ENCODE assay signal across 25 mouse cellular contexts in genomic region chr12:103367171-103367570, GRCm38 (mm10). TPM values are rescaled to one million over a fixed set of nuclear protein-coding genes. Genes with fewer than 3 reads are reported as not detected.
DNase-seq lines count a peak whose midpoint lies in the region; ATAC-seq and TF ChIP-seq lines count a peak whose summit lies in the region.
"Had no signal": no experiment of that assay in that cellular context is flagged by ENCODE, and none has a peak within 500 bp of the region (broad histone marks: within the 10 kb centered on the region; RNA-seq: fewer than 3 reads in every experiment).

No protein-coding gene starts in this region.

- no peak overlapping the region for H3K4me2 ChIP-seq in heart, embryonic 11.5 days
- peak overlapping the region; percentile 33; the same call in 1 of the 2 replicates for H3K4me2 ChIP-seq in hindbrain, embryonic 14.5 days (replicated peaks)
- H3K4me2 ChIP-seq in hindbrain, postnatal 0 days (ENCODE audit: low read depth, low read length), result no peak overlapping the region
- H3K4me2 ChIP-seq: embryonic facial prominence, embryonic 12.5 days had no signal

- no peaks in the 10 kb centered on the region for H3K9me3 ChIP-seq in heart, embryonic 11.5 days (replicated peaks; ENCODE audit: control insufficient read depth, low read length)
- H3K9me3 ChIP-seq in hindbrain, embryonic 14.5 days (ENCODE audit: control insufficient read depth, low read length), result no peaks in the 10 kb centered on the region
- H3K9me3 ChIP-seq in hindbrain, postnatal 0 days (ENCODE audit: low read length), result no peaks in the 10 kb centered on the region
- H3K9me3 ChIP-seq: embryonic facial prominence, embryonic 12.5 days; embryonic facial prominence, embryonic 15.5 days; heart, embryonic 10.5 days; hindbrain, embryonic 15.5 days; intestine, embryonic 15.5 days had no signal

- H3K27me3 ChIP-seq in heart, embryonic 11.5 days (ENCODE audit: control insufficient read depth, insufficient read depth, low read length), result no peaks in the 10 kb centered on the region; the same call in 1 of the 2 replicates
- 0 out of 2 replicates have a peak, but pooled peaks cover 6% of the 10 kb centered on the region for H3K27me3 ChIP-seq in hindbrain, embryonic 14.5 days (ENCODE audit: control insufficient read depth, insufficient read depth, low read length)
- no peaks in the 10 kb centered on the region for H3K27me3 ChIP-seq in hindbrain, postnatal 0 days (ENCODE audit: insufficient read depth, low read length)
- no peaks in the 10 kb centered on the region for H3K27me3 ChIP-seq in testis, adult 2 months (ENCODE audit: control insufficient read depth, insufficient read depth, low read length)
- H3K27me3 ChIP-seq: embryonic facial prominence, embryonic 12.5 days; embryonic facial prominence, embryonic 15.5 days; hindbrain, embryonic 15.5 days; intestine, embryonic 15.5 days had no signal

- peaks cover 12% of the 10 kb centered on the region for H3K4me1 ChIP-seq in heart, embryonic 11.5 days (ENCODE audit: control insufficient read depth, insufficient read depth, low read length)
- H3K4me1 ChIP-seq in hindbrain, embryonic 14.5 days (replicated peaks; ENCODE audit: control insufficient read depth, insufficient read depth, low read length), result 0 out of 2 replicates have a peak, but pooled peaks cover 3% of the 10 kb centered on the region
- no peaks in the 10 kb centered on the region for H3K4me1 ChIP-seq in hindbrain, postnatal 0 days (ENCODE audit: insufficient read depth, low read length)
- peaks cover 18% of the 10 kb centered on the region for H3K4me1 ChIP-seq in testis, adult 2 months (ENCODE audit: control insufficient read depth, insufficient read depth, low read length)
- H3K4me1 ChIP-seq: embryonic facial prominence, embryonic 12.5 days; intestine, embryonic 15.5 days had no signal

- H3K9ac ChIP-seq in heart, embryonic 11.5 days (ENCODE audit: low read depth, low read length), result no peak overlapping the region
- H3K9ac ChIP-seq in hindbrain, embryonic 14.5 days, result no peak overlapping the region
- no peak overlapping the region for H3K9ac ChIP-seq in hindbrain, postnatal 0 days (replicated peaks; ENCODE audit: low read length)
- H3K9ac ChIP-seq: embryonic facial prominence, embryonic 12.5 days; embryonic facial prominence, embryonic 15.5 days; forebrain, postnatal 0 days; hindbrain, embryonic 15.5 days; intestine, embryonic 15.5 days had no signal

- no peak overlapping the region for H3K27ac ChIP-seq in heart, embryonic 11.5 days (ENCODE audit: low read depth, low read length)
- H3K27ac ChIP-seq in hindbrain, embryonic 14.5 days, result no peak overlapping the region
- H3K27ac ChIP-seq in hindbrain, postnatal 0 days, result no peak overlapping the region
- peak overlapping the region; percentile 64 for H3K27ac ChIP-seq in testis, adult 2 months (ENCODE audit: control insufficient read depth, insufficient read depth, low read depth, low read length)
- H3K27ac ChIP-seq: embryonic facial prominence, embryonic 12.5 days; embryonic facial prominence, embryonic 15.5 days; hindbrain, embryonic 15.5 days; intestine, embryonic 15.5 days had no signal

- ATAC-seq in heart, embryonic 11.5 days (replicated peaks; ENCODE audit: insufficient number of reproducible peaks, low FRiP score, low TSS enrichment), result no peak
- ATAC-seq in hindbrain, embryonic 14.5 days (ENCODE audit: low FRiP score), result no peak
- ATAC-seq in hindbrain, postnatal 0 days, result no peak

- peak; percentile 96 for DNase-seq in heart, adult 11 months
- DNase-seq in hindbrain, embryonic 14.5 days (ENCODE audit: low spot score), result no peak
- no peak for DNase-seq in hindbrain, postnatal 0 days (ENCODE audit: low spot score)
- no peak for DNase-seq in testis, postnatal 10 days (ENCODE audit: low spot score)
- no peak for DNase-seq in left cerebral cortex, adult 18-20 months (ENCODE audit: low spot score in 2 of 2)

- no peaks in the 10 kb centered on the region for H3K36me3 ChIP-seq in heart, embryonic 11.5 days (ENCODE audit: control insufficient read depth, insufficient read depth, low read length)
- no peaks in the 10 kb centered on the region for H3K36me3 ChIP-seq in hindbrain, embryonic 14.5 days (replicated peaks; ENCODE audit: control insufficient read depth, insufficient read depth)
- no peaks in the 10 kb centered on the region for H3K36me3 ChIP-seq in hindbrain, postnatal 0 days (ENCODE audit: insufficient read depth, low read length)
- H3K36me3 ChIP-seq in testis, adult 2 months (ENCODE audit: control insufficient read depth, insufficient read depth, low read length), result no peaks in the 10 kb centered on the region
- H3K36me3 ChIP-seq: embryonic facial prominence, embryonic 12.5 days; embryonic facial prominence, embryonic 15.5 days; heart, embryonic 10.5 days; hindbrain, embryonic 15.5 days; intestine, embryonic 15.5 days had no signal

- WGBS in heart, embryonic 11.5 days (ENCODE audit: insufficient replicate concordance), result 60% methylated on average over 2 of the region's 2 CpGs
- 94% methylated on average over 2 of the region's 2 CpGs for WGBS in hindbrain, embryonic 14.5 days
- 70% methylated on average over 2 of the region's 2 CpGs for WGBS in hindbrain, postnatal 0 days

- no peak for TF ChIP-seq POLR2A in testis, adult 2 months (IDR thresholded peaks at IDR 0.05; ENCODE audit: control insufficient read depth, low read depth, low read length)

- no peak overlapping the region for H3K4me3 ChIP-seq in heart, embryonic 11.5 days (ENCODE audit: low read depth, low read length)
- no peak overlapping the region for H3K4me3 ChIP-seq in hindbrain, embryonic 14.5 days (replicated peaks; ENCODE audit: low read length)
- H3K4me3 ChIP-seq in hindbrain, postnatal 0 days (ENCODE audit: low read length), result no peak overlapping the region
- peak overlapping the region; percentile 41; the same call in 1 of the 2 replicates for H3K4me3 ChIP-seq in testis, adult 2 months (ENCODE audit: control insufficient read depth, low read depth, low read length)
- H3K4me3 ChIP-seq: embryonic facial prominence, embryonic 12.5 days; embryonic facial prominence, embryonic 15.5 days; hindbrain, embryonic 15.5 days; intestine, embryonic 15.5 days had no signal

- TF ChIP-seq CTCF in hindbrain, postnatal 0 days (IDR thresholded peaks at IDR 0.05; ENCODE audit: low read depth), result no peak
- TF ChIP-seq CTCF in testis, adult 2 months (IDR thresholded peaks at IDR 0.05; ENCODE audit: control insufficient read depth, insufficient read depth, insufficient replicate concordance, low read depth, low read length), result no peak

RNA-seq across cellular contexts. Expression of gene Asb2, which starts 11.4 kb away (rescaled TPM):
- 225 and 236 TPM in 2 replicates for polyA plus RNA-seq in heart, embryonic 11.5 days (2014; fragmentation: Nextera tagmentation; extraction: Ambion mirVana)
- 1.5 and 1.6 TPM in 2 replicates for polyA plus RNA-seq in hindbrain, embryonic 14.5 days (2014; fragmentation: Nextera tagmentation; extraction: Ambion mirVana)
- 3.2 and 4.2 TPM in 2 replicates for total RNA-seq in hindbrain, postnatal 0 days (2014; rRNA removed)
- polyA plus RNA-seq in hindbrain, postnatal 0 days (2015; fragmentation: Nextera tagmentation; extraction: Ambion mirVana), result 1.4 and 1.6 TPM in 2 replicates
- 3.6 and 5.1 TPM in 2 replicates for polyA plus RNA-seq in testis, adult 2 months (2012; rRNA removed)
- total RNA-seq in left cerebral cortex, adult 18-20 months (2021), result 1 to 10 TPM; 3.2 to 3.5 TPM
- total RNA-seq: common myeloid progenitor, adult 5-6 weeks; hematopoietic stem cell, adult 5-6 weeks had no signal

RNA-seq across cellular contexts. Expression of gene Otub2, which starts 21.3 kb away (rescaled TPM):
- 20.1 and 24.3 TPM in 2 replicates for polyA plus RNA-seq in heart, embryonic 11.5 days (2014; fragmentation: Nextera tagmentation; extraction: Ambion mirVana)
- 23.5 and 28.8 TPM in 2 replicates for polyA plus RNA-seq in hindbrain, embryonic 14.5 days (2014; fragmentation: Nextera tagmentation; extraction: Ambion mirVana)
- total RNA-seq in hindbrain, postnatal 0 days (2014; rRNA removed), result 21.0 and 27.6 TPM in 2 replicates
- polyA plus RNA-seq in hindbrain, postnatal 0 days (2015; fragmentation: Nextera tagmentation; extraction: Ambion mirVana), result 17.3 and 18.5 TPM in 2 replicates
- polyA plus RNA-seq in testis, adult 2 months (2012; rRNA removed), result 261 and 268 TPM in 2 replicates
- total RNA-seq in left cerebral cortex, adult 18-20 months (2021), result 10 to 100 TPM; 32.7 to 38.9 TPM

RNA-seq across cellular contexts. Expression of gene 9330161L09Rik, which starts 40.4 kb away (rescaled TPM):
- 0.52 and 0.53 TPM in 2 replicates for polyA plus RNA-seq in heart, embryonic 11.5 days (2014; fragmentation: Nextera tagmentation; extraction: Ambion mirVana)
- polyA plus RNA-seq in hindbrain, embryonic 14.5 days (2014; fragmentation: Nextera tagmentation; extraction: Ambion mirVana), result 1.4 and 1.8 TPM in 2 replicates
- total RNA-seq in hindbrain, postnatal 0 days (2014; rRNA removed), result 4.2 and 6.5 TPM in 2 replicates
- 0.91 and 1.1 TPM in 2 replicates for polyA plus RNA-seq in hindbrain, postnatal 0 days (2015; fragmentation: Nextera tagmentation; extraction: Ambion mirVana)
- 0.28 and 0.52 TPM in 2 replicates for polyA plus RNA-seq in testis, adult 2 months (2012; rRNA removed)
- 1 to 10 TPM; 3.0 to 3.9 TPM for total RNA-seq in left cerebral cortex, adult 18-20 months (2021)

RNA-seq across cellular contexts. Expression of gene Fam181a, which starts 56.4 kb away (rescaled TPM):
- not detected in 2 replicates for polyA plus RNA-seq in heart, embryonic 11.5 days (2014; fragmentation: Nextera tagmentation; extraction: Ambion mirVana)
- 8.3 and 9.1 TPM in 2 replicates for polyA plus RNA-seq in hindbrain, embryonic 14.5 days (2014; fragmentation: Nextera tagmentation; extraction: Ambion mirVana)
- 14.6 and 18.5 TPM in 2 replicates for total RNA-seq in hindbrain, postnatal 0 days (2014; rRNA removed)
- 8.1 and 9.2 TPM in 2 replicates for polyA plus RNA-seq in hindbrain, postnatal 0 days (2015; fragmentation: Nextera tagmentation; extraction: Ambion mirVana)
- polyA plus RNA-seq in testis, adult 2 months (2012; rRNA removed), result 98.9 and 105 TPM in 2 replicates
- 1 to 10 TPM; 2.9 to 4.6 TPM for total RNA-seq in left cerebral cortex, adult 18-20 months (2021)
- total RNA-seq: adrenal gland, postnatal 10 days; adrenal gland, postnatal 4 days; common myeloid progenitor, adult 5-6 weeks; gastrocnemius, postnatal 10 days; gastrocnemius, postnatal 36 days; granulocyte monocyte progenitor cell, adult 5-6 weeks; heart, postnatal 25 days; hematopoietic stem cell, adult 5-6 weeks had no signal
- polyA plus RNA-seq: activated CD4-positive, CD25-positive, alpha-beta regulatory T cell, adult 4 months; C2C12; CD4-positive, CD25-positive, alpha-beta regulatory T cell, adult 4 months; embryonic facial prominence, embryonic 15.5 days; heart, embryonic 10.5 days; heart, postnatal 0 days had no signal

RNA-seq across cellular contexts. Expression of gene Ddx24, which starts 58.5 kb away (rescaled TPM):
- polyA plus RNA-seq in heart, embryonic 11.5 days (2014; fragmentation: Nextera tagmentation; extraction: Ambion mirVana), result 72.5 and 74.2 TPM in 2 replicates
- 142 and 149 TPM in 2 replicates for polyA plus RNA-seq in hindbrain, embryonic 14.5 days (2014; fragmentation: Nextera tagmentation; extraction: Ambion mirVana)
- 129 and 148 TPM in 2 replicates for total RNA-seq in hindbrain, postnatal 0 days (2014; rRNA removed)
- 213 and 220 TPM in 2 replicates for polyA plus RNA-seq in hindbrain, postnatal 0 days (2015; fragmentation: Nextera tagmentation; extraction: Ambion mirVana)
- polyA plus RNA-seq in testis, adult 2 months (2012; rRNA removed), result 47.3 and 49.4 TPM in 2 replicates
- total RNA-seq in left cerebral cortex, adult 18-20 months (2021), result 100 to 1,000 TPM; 235 to 238 TPM

Comparison
In these comparisons a context has a peak if more than half of its experiments do, and no peak if none do; other contexts are left out.
1. RNA of gene Asb2, which starts 11.4 kb away (polyA plus RNA-seq): 225 to 236 TPM in heart, embryonic 11.5 days; 3.6 to 5.1 TPM in testis, adult 2 months, 1.4 to 1.6 TPM in hindbrain, postnatal 0 days and 1.5 to 1.6 TPM in hindbrain, embryonic 14.5 days; every median in the first group is over 10 times any median in the second.